Mouse (Mus musculus): ENCODE data around the gene Ada. TPM values are rescaled to one million over a fixed set of nuclear protein-coding genes. Genes with fewer than 3 reads are reported as not detected.

Ada gene
- 4.2 and 5.8 TPM in 2 replicates for polyA plus RNA-seq (2015; fragmentation: Nextera tagmentation; extraction: Ambion mirVana)

GRCm38 (mm10) chr2:163749647-163750611 is at the start of gene Ada:
TSS of gene Ada (minus strand) at chr2:163750239.

Other genes with a start within 250 kb of the Ada start
- gene Hnf4a, start 243.4 kb downstream of the Ada start, polyA plus RNA-seq (2015; fragmentation: Nextera tagmentation; extraction: Ambion mirVana): 0.40 and 0.58 TPM in 2 replicates
- 13.3 and 16.1 TPM in 2 replicates for gene Ttpal, start 147.9 kb downstream of the Ada start, polyA plus RNA-seq (2015; fragmentation: Nextera tagmentation; extraction: Ambion mirVana)
- 196 and 202 TPM in 2 replicates for gene Serinc3, start 105.1 kb downstream of the Ada start, polyA plus RNA-seq (2015; fragmentation: Nextera tagmentation; extraction: Ambion mirVana)
- 158 and 175 TPM in 2 replicates for gene Pkig, start 91.9 kb downstream of the Ada start, polyA plus RNA-seq (2015; fragmentation: Nextera tagmentation; extraction: Ambion mirVana)
- 0.11 and 0.22 TPM in 2 replicates for gene Ccn5, start 70.6 kb upstream of the Ada start, polyA plus RNA-seq (2015; fragmentation: Nextera tagmentation; extraction: Ambion mirVana)
- gene Kcnk15, start 103.4 kb upstream of the Ada start, polyA plus RNA-seq (2015; fragmentation: Nextera tagmentation; extraction: Ambion mirVana): not detected in 2 replicates
- 0.02 TPM in 1 of 2 replicates, not detected in the other for gene Rims4, start 168.4 kb upstream of the Ada start, polyA plus RNA-seq (2015; fragmentation: Nextera tagmentation; extraction: Ambion mirVana)
- 132 and 147 TPM in 2 replicates for gene Ywhab, start 244.7 kb upstream of the Ada start, polyA plus RNA-seq (2015; fragmentation: Nextera tagmentation; extraction: Ambion mirVana)

All from spleen, postnatal 0 days (tissue).